ENCODE assay signal across 23 mouse cellular contexts in the genomic region with DNA sequence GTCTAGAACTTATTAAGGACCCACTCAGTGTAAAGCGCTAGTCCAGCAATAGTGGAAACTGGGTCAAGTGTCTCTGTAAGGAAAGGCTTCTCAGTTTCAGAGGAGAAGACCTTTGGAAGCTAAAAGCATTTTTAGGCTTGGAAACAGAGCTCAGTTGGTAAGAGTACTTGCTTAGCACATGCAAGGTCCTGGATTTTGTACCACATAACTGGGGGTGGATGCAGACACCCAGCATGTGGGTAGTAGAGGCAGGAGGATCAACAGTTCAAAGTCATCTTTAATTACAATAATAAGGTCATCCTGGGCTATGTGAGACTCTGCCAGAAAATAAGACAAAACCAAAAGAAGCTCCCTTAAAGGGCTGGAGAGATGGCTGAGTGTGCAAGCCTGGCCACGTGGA. TPM values are rescaled to one million over a fixed set of nuclear protein-coding genes. Genes with fewer than 3 reads are reported as not detected.
"Had no signal": no experiment of that assay in that cellular context is flagged by ENCODE, and none has a peak within 500 bp of the region (broad histone marks: within the 10 kb centered on the region; RNA-seq: fewer than 3 reads in every experiment).

No protein-coding gene starts in this region.

- H3K4me2 ChIP-seq: lung, embryonic 14.5 days; midbrain, embryonic 12.5 days; neural tube, embryonic 13.5 days; neural tube, embryonic 15.5 days had no signal

- H3K27me3 ChIP-seq: midbrain, embryonic 12.5 days; neural tube, embryonic 13.5 days; neural tube, embryonic 15.5 days had no signal

- ATAC-seq: midbrain, embryonic 16.5 days had no signal

- H3K36me3 ChIP-seq: midbrain, embryonic 10.5 days had no signal

- H3K4me3 ChIP-seq: midbrain, embryonic 10.5 days; midbrain, embryonic 12.5 days; myocyte; neural tube, embryonic 13.5 days; neural tube, embryonic 15.5 days had no signal

- H3K9ac ChIP-seq: lung, embryonic 14.5 days; midbrain, embryonic 12.5 days; neural tube, embryonic 13.5 days; neural tube, embryonic 15.5 days had no signal

- H3K27ac ChIP-seq: midbrain, embryonic 10.5 days; midbrain, embryonic 12.5 days; neural tube, embryonic 13.5 days; neural tube, embryonic 15.5 days had no signal

- H3K4me1 ChIP-seq: midbrain, embryonic 10.5 days; midbrain, embryonic 12.5 days; neural tube, embryonic 13.5 days had no signal

- H3K9me3 ChIP-seq: midbrain, embryonic 10.5 days; midbrain, embryonic 12.5 days; neural tube, embryonic 13.5 days; neural tube, embryonic 15.5 days had no signal

- DNase-seq: lung, embryonic 14.5 days; lung, postnatal 10 days; lung, postnatal 4 days; midbrain, embryonic 14.5 days; retina, postnatal 1 day; right cerebral cortex, adult 18-20 months; right cerebral cortex, postnatal 25 days; right cerebral cortex, postnatal 4 days; spleen, adult 18-20 months; thymus, adult 18-20 months; thymus, postnatal 14 days; thymus, postnatal 36 days had no signal

RNA-seq across cellular contexts. Expression of a gene that starts 21.4 kb away (rescaled TPM):
- polyA plus RNA-seq: lung, embryonic 14.5 days; lung, embryonic 16.5 days; myocyte; neural tube, embryonic 11.5 days; small intestine, adult 2 months; stomach, embryonic 14.5 days; thymus, postnatal 0 days had no signal
